Mouse (Mus musculus): ENCODE measurements around the gene Fance.
A peak's percentile ranks its signal among the peaks of the same experiment; 100 is the strongest.
"Not testable (repeated sequence)": the region's sequence is repeated elsewhere in the genome, so short reads cannot be mapped to it uniquely, and the experiment has no call there.

Gene Fance

DNA sequence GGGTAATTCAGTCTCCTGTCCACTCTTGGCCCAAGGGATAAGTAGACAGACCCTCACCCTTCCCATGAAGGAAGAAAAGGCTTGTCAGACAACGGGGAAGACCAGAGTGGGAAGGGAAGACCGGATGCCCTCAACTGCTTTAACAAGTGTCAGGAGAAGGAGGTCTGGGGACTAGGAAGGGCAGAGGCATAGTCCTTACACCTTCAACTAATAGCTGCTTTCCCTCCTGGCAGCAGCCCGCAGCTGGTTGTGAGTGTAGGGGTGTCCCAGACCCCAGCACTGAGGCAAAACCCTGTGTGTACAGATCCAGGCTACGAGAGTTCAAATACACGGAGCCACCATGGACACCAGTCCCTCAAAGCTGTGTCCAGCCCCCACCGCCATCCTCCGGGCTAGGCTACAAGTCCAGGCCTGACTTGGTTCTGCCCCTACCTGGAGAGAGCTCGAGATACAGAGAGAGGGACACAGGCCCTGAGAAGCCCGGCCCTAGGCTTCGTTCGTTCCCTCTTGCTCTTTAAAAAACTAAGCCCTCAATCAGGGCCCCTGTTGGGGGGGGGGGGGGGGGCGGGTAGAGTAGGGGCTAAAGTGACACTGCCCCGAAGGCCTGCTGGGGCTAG lies 36.1 kb downstream of the Fance start:
- DNase-seq (ENCODE audit: low read depth, low spot score): no peak

DNA sequence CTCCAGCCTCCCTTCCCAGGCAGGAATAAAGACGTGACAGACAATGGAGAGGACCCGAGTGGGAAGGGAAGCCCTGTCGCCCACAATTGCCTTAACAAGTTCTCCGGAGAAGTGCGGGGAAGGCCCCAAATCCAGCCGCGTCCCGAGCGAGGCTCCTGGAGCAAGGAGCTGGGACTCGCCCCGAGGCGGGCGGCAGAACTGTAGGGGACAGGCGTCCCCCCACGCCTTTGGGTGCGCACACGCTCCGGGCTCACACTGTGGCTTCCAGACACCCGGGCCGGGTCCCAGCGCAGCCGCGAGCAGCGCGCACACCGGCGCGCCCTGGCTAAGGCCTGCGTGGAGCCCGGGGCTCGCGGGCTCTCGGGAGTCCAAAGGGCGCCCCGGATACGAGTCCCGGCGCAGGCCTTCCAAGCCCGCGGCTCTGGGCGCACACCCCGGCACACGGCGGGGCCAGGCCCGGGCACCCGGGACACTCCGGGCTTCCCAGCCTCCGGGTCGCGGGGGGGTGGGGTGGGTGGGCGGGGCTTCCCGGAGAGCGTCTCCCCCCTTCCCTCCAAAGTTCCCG lies 36.7 kb downstream of the Fance start:
- DNase-seq (ENCODE audit: low read depth, low spot score): no peak

- DNase-seq (ENCODE audit: low read depth, low spot score): no peak
Observed at GRCm38 (mm10) chr17:28350466-28351352, 37.4 kb downstream of the Fance start, which contains the start of gene Tead3. Gene Tead3, minus strand, starts transcription at chr17:28350817.

DNA sequence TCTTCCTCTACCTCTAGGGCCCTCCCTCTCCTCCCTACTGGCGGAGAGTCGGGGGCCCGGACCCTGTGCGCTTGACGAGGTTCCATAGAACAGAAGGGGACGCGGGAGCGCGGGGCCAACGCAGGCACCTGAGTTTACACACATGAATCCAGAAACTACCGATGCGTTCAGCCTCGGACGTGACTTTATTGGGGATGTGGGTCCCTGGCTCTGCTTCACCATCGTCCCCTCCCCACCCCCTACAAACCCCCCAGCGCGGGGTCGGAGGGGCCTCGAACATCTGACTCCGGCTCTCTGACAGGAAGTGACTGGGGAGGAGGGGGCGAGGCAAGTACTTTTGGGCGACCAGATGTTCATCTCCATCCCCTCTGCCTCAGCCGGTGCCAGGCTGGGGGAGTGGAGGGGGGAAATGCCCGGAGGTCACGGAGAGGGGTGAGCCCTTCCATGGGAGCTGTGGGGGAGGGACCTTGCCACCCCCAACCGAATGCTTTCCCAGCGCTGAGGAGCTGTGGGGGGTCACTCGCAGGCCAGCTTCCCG lies 38.1 kb downstream of the Fance start:
- no peak for DNase-seq (ENCODE audit: low read depth, low spot score)

- DNase-seq (ENCODE audit: low read depth, low spot score): no peak
Observed at GRCm38 (mm10) chr17:28352018-28352417, 38.7 kb downstream of the Fance start.

- DNase-seq (ENCODE audit: low read depth, low spot score): no peak
Observed at GRCm38 (mm10) chr17:28355871-28356270, 42.6 kb downstream of the Fance start.

- not testable (repeated sequence) for DNase-seq (ENCODE audit: low read depth, low spot score)
Observed at GRCm38 (mm10) chr17:28358576-28359261, 45.4 kb downstream of the Fance start.

DNA sequence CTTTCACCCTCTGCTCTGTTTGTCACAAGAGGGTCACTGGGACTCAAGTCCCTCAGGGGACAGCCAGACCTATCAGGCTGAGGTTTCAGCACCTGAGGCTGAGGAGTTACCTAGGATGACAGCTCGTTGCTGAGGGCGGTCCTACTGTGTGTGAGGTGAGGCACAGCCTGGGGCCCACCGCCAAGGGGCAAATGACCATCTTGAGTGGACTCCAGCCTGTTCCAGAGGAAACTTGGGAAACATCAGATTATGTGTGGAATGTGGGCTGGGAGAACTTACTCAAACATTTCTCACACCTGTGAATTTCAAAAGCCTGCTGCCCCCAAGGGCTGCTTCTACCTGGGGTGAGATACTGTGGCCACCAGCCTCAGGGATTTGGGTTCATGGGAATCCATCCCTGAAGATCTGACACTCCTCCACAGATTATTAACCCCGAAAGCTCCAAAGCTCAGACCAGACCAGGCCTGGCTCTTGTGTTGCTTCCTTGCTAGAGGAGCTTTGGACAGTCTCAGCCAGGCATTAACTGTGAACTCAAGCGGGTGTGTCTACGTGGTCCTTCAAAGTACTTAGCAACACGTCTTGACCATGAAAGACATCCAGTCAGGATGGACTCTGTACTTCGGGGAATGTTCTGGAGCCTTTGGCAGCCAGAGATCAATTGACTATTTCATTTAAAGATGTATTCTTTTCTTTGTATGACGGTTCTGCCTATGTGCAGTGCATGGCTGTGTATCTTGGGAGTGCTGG lies 47.4 kb downstream of the Fance start:
- DNase-seq (ENCODE audit: low read depth, low spot score): no peak

GRCm38 (mm10) chr17:28361921-28362652 lies 48.8 kb downstream of the Fance start:
- DNase-seq (ENCODE audit: low read depth, low spot score): no peak

DNA sequence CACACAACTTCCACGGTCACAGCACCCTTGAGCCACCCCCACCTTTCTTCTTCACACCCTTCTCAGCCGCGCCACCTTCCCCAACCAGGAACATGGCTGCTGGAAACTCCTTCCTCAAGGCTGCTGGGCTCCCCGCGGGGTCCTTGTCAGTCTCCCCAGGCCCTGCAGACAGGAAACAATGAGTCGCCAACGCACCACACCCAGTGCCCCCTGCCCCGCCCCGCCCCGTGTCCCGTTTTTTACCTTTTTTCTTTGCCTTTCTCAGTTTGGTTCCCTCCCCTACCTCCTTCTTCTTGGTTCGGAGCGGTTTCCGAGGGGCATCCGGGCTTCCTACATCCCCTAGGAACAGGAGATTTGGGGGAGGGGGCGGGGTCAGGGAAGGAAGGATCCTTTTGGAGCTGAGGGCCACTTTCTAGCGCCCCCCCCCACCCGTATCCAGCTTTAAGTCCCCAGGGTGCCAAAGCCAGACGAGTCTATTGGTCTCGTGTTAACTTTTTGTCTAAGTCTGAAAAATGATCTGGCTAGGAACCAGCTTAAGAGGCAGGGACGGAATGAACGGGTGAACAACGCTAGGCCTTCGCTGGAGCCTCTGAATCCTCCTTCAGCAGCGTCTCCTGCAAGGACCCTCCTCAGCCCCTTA lies 49.5 kb downstream of the Fance start:
- no peak for DNase-seq (ENCODE audit: low read depth, low spot score)

DNA sequence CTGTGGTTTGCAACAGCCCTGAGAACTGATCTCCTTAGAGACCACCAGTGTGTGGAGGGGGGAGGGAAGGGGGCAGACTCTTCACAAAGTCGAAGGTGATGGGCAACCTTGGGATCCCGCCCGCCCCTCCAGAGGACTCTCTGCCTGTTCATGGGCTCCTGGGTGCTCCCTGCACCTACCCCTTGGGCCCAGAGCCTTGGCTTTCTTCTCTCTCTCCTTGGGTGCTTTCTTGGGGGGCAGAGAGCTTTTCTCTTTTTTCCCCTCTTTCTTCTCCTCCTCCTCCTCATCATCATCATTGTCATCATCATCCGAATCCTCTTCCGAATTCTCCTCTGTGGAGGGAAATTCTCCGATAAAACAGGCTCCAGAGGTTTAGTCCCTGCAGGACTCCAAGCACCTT lies 50.2 kb downstream of the Fance start:
- no peak for DNase-seq (ENCODE audit: low read depth, low spot score)

DNA sequence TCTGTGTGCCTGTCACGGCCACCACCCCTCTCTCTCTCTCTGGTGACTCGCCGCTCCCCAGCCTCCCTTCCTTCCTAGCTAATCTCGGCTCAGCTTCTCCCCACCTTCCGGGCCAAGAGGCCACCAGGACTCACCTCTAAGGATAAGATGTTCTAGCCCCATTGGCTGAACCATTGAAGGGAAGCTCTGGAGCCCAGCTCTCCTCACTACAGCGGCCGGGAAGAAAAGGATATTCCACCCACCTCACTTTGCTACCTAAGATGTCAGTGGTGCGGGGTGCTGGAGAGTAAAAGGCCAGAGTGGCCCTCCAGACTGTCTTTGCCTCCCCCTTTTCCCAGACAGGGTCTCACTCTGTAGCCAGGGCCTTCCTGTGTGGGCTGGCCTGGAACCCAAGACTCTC lies 51.8 kb downstream of the Fance start, which contains the start of gene Tulp1:
Tulp1 (minus strand) TSS at position 101 of the 400 bp plus-strand sequence.
- no peak for DNase-seq (ENCODE audit: low read depth, low spot score)

GRCm38 (mm10) chr17:28368449-28368848 lies 55.1 kb downstream of the Fance start:
- peak; percentile 47 for DNase-seq (ENCODE audit: low read depth, low spot score)

GRCm38 (mm10) chr17:28369056-28369455 lies 55.7 kb downstream of the Fance start:
- DNase-seq (ENCODE audit: low read depth, low spot score): no peak

GRCm38 (mm10) chr17:28371286-28371685 lies 58.0 kb downstream of the Fance start:
- no peak for DNase-seq (ENCODE audit: low read depth, low spot score)

- DNase-seq (ENCODE audit: low read depth, low spot score): no peak
Observed at GRCm38 (mm10) chr17:28371941-28372340, 58.6 kb downstream of the Fance start.

DNA sequence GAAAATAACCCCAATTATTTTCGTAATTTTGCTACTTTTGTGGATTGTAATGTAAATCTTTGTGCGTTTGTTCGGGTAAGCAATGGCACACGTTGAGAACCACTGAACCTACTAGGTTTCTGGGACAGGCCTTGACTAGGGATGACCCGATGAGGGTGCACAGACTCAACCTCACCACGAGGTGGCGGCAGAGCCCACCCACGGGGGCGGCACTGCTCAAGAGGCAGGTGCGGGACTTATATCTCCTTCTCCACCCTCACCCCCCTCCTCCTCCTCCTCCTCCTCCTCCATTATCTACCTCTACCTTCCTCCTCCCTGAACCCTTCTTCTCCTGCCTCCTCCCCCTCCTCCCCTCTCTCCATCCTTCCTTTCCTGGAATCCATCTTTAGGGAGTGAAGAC lies 60.5 kb downstream of the Fance start:
- peak; percentile 30 for DNase-seq (ENCODE audit: low read depth, low spot score)

- DNase-seq (ENCODE audit: low read depth, low spot score): no peak
Observed at GRCm38 (mm10) chr17:28374494-28374893, 61.2 kb downstream of the Fance start.

- no peak for DNase-seq (ENCODE audit: low read depth, low spot score)
Observed at GRCm38 (mm10) chr17:28375592-28376061, 62.3 kb downstream of the Fance start.

Data from c-Kit-negative CD71-positive TER-119-positive erythroid progenitor cells, embryonic 14.5 days (primary cell).